Mouse (Mus musculus): ENCODE data around the gene Sumo3. TPM values are rescaled to one million over a fixed set of nuclear protein-coding genes. Genes with fewer than 3 reads are reported as not detected.

Sumo3 gene
- polyA plus RNA-seq, 1 experiment, result 318 TPM

Other genes starting within 250 kb of the Sumo3 start
- gene Adarb1, start 187.8 kb upstream of the Sumo3 start, polyA plus RNA-seq (2012; rRNA removed), result 10.1 and 11.5 TPM in 2 replicates
- gene Fam207a, start 90.3 kb upstream of the Sumo3 start, polyA plus RNA-seq (2012; rRNA removed), result 55.5 and 59.5 TPM in 2 replicates
- gene Itgb2, start 75.8 kb upstream of the Sumo3 start, polyA plus RNA-seq (2012; rRNA removed), result 16.7 and 19.2 TPM in 2 replicates
- gene Pttg1ip, start 24.4 kb upstream of the Sumo3 start, polyA plus RNA-seq (2012; rRNA removed), result 457 and 472 TPM in 2 replicates
- gene Gm49325, start 100 bp downstream of the Sumo3 start, polyA plus RNA-seq (2012; rRNA removed), result 0.89 and 23.6 TPM in 2 replicates
- 42.8 and 47.7 TPM in 2 replicates for gene Ube2g2, start 16.2 kb downstream of the Sumo3 start, polyA plus RNA-seq (2012; rRNA removed)
- gene Tspear, start 80.5 kb downstream of the Sumo3 start, polyA plus RNA-seq (2012; rRNA removed), result 1.3 and 1.6 TPM in 2 replicates
- gene Gm19402, start 84.7 kb downstream of the Sumo3 start, polyA plus RNA-seq (2012; rRNA removed), result not detected in 2 replicates
- gene Gm9508, start 91.1 kb downstream of the Sumo3 start, polyA plus RNA-seq (2012; rRNA removed), result not detected in 2 replicates
- not detected in 2 replicates for gene Gm10272, start 100.5 kb downstream of the Sumo3 start, polyA plus RNA-seq (2012; rRNA removed)
- gene Gm10024, start 105.4 kb downstream of the Sumo3 start, polyA plus RNA-seq (2012; rRNA removed), result 0.16 TPM in 1 of 2 replicates, not detected in the other
- gene Gm10142, start 109.7 kb downstream of the Sumo3 start, polyA plus RNA-seq (2012; rRNA removed), result not detected in 2 replicates
- gene Krtap12-1, start 114.5 kb downstream of the Sumo3 start, polyA plus RNA-seq (2012; rRNA removed), result not detected in 2 replicates
- not detected in 2 replicates for gene Gm10100, start 120.4 kb downstream of the Sumo3 start, polyA plus RNA-seq (2012; rRNA removed)
- not detected in 2 replicates for gene Gm18596, start 136.5 kb downstream of the Sumo3 start, polyA plus RNA-seq (2012; rRNA removed)
- not detected in 2 replicates for gene Gm9736, start 145.3 kb downstream of the Sumo3 start, polyA plus RNA-seq (2012; rRNA removed)
- not detected in 2 replicates for gene Gm3233, start 153.6 kb downstream of the Sumo3 start, polyA plus RNA-seq (2012; rRNA removed)
- not detected in 2 replicates for gene Gm3238, start 165.2 kb downstream of the Sumo3 start, polyA plus RNA-seq (2012; rRNA removed)
- not detected in 2 replicates for gene Gm7138, start 170.8 kb downstream of the Sumo3 start, polyA plus RNA-seq (2012; rRNA removed)
- not detected in 2 replicates for gene Gm3250, start 176.4 kb downstream of the Sumo3 start, polyA plus RNA-seq (2012; rRNA removed)
- not detected in 2 replicates for gene Gm7137, start 182.1 kb downstream of the Sumo3 start, polyA plus RNA-seq (2012; rRNA removed)
- not detected in 2 replicates for gene Gm9639, start 189.0 kb downstream of the Sumo3 start, polyA plus RNA-seq (2012; rRNA removed)
- not detected in 2 replicates for gene Gm19668, start 193.0 kb downstream of the Sumo3 start, polyA plus RNA-seq (2012; rRNA removed)
- gene Gm9507, start 205.7 kb downstream of the Sumo3 start, polyA plus RNA-seq (2012; rRNA removed), result not detected in 2 replicates
- gene Gm2696, start 208.6 kb downstream of the Sumo3 start, polyA plus RNA-seq (2012; rRNA removed), result 0.12 TPM in 1 of 2 replicates, not detected in the other
- gene Krtap10-4, start 221.0 kb downstream of the Sumo3 start, polyA plus RNA-seq (2012; rRNA removed), result not detected in 2 replicates
- gene Krtap10-10, start 229.8 kb downstream of the Sumo3 start, polyA plus RNA-seq (2012; rRNA removed), result not detected in 2 replicates
- not detected in 2 replicates for gene Gm36176, start 240.7 kb downstream of the Sumo3 start, polyA plus RNA-seq (2012; rRNA removed)
- gene Gm10318, start 246.8 kb downstream of the Sumo3 start, polyA plus RNA-seq (2012; rRNA removed), result not detected in 2 replicates